Mouse (Mus musculus) gastrocnemius, postnatal 36 days (tissue): ENCODE measurements around the gene Xrcc5. TPM values are rescaled to one million over a fixed set of nuclear protein-coding genes. Genes with fewer than 3 reads are reported as not detected.

Experiments
- DNase-seq, 2 experiments: peaks; one replicate each; pipeline ENCODE4 v3.0.0; 2022
- intact Hi-C: fragments of 180-260 bp; cut with DNase I; formaldehyde crosslinking; loops from one replicate; pipeline ENCODE4 v1.15.1; 2025
- total RNA-seq, 2 experiments: library from RNA; stranded (reverse); gene quantifications; 2 replicates each; pipeline ENCODE4 v1.2.3; 2021

Xrcc5 gene
- total RNA-seq, 2 experiments from 2014 or later = 15.4 to 19.8 TPM

DNA sequence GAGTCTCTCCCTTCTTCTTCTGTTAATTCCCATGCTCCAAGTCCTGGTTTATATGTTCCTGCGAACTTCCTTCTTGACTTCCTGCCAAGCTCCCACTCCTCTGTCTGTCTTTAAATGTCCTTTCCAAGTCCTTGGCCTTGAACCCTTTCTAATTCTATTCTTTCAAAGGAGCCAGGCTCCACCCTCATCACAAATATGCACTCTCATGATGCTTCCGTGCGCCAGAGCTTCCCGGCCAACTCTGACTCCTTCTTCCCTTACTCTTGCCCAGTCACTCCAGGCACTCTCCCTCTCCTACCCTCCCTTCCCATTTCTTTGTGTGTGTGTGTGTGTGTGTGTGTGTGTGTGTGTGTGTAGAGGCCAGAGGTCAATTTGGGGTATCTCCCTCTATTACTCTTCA, 70.9 kb downstream of the Xrcc5 start:
- intact Hi-C loops = no loop called here
- DNase-seq = no peak

DNA sequence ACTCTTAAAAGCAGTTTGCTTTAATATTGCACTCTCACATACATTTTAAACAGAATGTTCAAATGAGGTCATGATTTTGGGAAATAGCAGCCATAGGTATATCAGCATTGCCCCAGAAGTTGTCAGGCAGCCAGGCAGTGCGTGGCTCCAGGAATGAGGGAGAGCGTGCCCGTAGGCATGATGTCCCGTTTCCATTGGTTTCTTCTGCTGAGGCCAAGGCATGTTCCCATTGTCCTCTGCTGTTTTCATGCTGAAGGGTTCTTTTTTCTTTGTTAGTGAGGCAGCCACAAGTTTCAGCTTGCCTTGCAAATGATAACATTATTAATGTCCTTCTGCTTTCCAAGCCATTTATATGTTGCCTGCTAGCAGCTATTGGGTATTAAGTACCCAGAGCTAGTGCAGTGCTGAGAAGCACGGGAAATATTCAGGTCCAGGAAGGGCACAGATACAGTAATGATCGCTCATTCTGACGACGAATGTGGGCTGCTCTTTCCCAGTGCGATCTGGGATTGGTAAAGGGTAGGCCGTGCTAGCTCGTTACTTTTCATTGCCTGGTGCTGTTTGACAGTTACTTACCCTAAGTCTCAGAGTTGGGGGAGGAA, 72.6 kb downstream of the Xrcc5 start:
- intact Hi-C loops = no loop called here

DNA sequence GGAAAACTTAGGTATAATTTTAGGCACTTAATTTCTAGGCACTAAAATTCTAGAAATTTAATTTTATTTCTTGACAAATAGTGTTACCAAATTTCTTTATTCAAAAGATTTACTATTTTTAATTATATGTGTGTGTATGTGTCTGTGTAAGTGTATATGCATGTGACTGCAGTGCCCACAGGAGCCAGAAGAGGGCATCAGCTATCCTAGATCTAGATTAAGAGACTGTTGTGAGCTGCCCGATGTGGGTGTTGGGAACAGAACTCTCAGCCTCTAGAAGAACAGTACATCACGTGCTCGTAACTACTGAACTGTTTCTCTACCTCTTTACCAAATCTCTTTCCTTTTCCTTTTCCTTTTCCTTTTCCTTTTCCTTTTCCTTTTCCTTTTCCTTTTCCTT, 73.3 kb downstream of the Xrcc5 start:
- DNase-seq = no peak
- intact Hi-C loops = no loop called here

More for the DNA sequence above, 72.6 kb downstream of the Xrcc5 start:
- DNase-seq = no peak

DNA sequence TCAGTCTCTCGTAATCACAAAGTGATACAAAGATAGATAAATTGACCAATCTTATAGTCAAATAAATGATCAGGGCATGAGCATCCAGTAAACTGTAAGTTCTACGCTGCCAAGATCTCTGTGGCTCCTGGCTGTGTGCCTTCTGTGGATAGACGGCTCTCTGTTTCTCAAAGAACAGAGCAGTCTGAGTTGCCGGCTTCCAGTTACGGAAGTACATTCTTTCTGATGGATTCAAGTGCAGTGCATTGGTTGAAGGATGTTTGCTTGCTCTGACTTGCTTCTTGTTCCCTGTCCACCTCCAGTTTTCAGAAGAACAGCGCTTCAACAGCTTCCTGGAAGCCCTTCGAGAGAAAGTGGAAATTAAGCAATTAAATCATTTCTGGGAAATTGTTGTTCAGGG, 75.8 kb downstream of the Xrcc5 start:
- no peak for DNase-seq
- intact Hi-C loops = no loop called here

DNA sequence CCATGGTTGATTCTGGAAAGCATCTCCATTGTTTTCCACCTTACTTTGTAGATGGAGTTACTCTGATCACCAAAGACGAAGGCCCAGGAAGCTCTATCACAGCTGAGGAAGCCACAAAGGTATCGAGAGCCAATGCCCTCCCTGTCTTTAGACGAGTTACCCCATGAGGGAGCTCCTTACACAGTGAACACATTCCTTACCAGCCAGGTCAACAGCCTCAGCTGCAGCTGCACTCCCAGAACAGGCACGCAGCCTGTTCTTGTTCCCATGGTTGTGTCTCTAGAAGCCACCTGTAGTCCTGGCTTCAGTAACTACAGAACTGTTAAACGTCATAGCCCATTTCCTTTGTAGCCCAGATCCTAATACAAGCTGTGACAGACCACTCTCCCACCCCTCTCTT, 76.4 kb downstream of the Xrcc5 start:
- intact Hi-C loops = no loop called here
- DNase-seq = no peak

DNA sequence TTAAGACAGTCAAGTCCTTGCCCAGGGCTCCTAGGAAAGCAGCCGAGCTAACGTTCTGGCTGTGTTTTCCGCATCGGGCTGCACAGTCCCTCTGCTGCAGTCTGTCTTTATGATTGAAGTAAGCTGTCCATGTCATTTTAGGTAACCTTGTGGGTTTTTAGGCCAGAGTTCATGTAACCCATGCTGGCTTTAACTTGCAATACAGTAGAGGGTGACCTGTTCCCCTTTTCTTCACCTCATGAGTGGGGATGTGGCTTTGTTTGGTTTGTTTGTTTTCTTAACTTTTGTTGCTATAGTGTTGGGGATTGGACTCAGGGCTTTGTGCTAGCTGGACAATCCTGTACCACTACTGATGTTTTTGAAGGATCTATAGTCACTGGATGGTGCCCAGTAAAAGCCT, 83.2 kb downstream of the Xrcc5 start:
- intact Hi-C loops = no loop called here
- DNase-seq = no peak

DNA sequence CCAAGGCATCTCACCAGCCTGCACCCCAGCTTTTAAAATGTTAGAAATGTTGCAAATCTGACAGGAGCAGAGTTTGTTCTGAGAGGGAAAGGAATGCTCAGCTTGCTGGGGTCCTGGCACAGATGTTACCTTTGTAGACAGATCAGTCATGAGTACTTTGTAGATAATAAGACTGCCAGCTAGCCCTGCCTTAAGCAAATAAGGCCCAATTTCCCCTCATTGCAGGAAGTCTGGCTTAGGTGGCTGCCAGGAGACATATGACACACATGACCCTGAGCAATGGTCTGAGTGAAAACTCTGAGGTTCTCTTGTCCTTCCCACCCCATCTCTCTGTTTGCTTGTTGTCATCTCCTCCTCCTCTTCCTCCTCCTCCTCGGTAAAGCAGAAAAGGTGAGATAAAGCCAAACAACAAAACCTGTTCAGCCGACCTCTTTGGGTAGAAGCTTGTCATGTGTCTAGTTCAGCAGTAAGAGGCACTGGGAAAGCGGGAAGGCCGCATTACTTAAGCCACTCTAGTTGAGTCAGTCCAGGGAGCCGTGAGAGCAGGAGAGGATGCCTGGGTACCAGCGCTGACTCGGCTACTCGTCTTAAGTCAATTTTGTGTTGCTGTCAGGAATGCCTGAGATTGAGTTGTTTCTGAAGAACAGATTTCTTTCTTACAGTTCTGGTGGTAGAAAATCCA, 92.6 kb downstream of the Xrcc5 start:
- intact Hi-C loops = no loop called here
- DNase-seq = no peak

DNA sequence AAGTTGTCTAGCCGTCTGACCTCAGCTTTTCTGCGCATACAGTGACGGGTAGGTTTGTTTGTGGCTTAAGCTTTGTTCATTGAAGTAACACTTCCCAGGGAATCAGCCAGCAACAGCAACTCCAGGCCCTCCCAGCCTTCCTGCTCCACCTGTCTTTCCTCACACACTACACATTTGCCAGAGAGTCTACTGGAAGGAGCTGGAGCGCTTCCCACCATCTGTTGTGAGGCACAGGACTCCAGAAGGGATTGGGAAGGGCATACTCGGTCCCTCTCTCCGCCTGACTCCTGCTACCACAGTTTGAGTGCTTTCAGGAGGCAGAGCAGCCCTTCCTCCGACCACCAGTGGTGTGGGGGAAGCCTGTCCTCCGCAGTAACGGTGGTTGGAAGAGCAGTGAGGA, 93.4 kb downstream of the Xrcc5 start:
- no peak for DNase-seq
- intact Hi-C loops = no loop called here

DNA sequence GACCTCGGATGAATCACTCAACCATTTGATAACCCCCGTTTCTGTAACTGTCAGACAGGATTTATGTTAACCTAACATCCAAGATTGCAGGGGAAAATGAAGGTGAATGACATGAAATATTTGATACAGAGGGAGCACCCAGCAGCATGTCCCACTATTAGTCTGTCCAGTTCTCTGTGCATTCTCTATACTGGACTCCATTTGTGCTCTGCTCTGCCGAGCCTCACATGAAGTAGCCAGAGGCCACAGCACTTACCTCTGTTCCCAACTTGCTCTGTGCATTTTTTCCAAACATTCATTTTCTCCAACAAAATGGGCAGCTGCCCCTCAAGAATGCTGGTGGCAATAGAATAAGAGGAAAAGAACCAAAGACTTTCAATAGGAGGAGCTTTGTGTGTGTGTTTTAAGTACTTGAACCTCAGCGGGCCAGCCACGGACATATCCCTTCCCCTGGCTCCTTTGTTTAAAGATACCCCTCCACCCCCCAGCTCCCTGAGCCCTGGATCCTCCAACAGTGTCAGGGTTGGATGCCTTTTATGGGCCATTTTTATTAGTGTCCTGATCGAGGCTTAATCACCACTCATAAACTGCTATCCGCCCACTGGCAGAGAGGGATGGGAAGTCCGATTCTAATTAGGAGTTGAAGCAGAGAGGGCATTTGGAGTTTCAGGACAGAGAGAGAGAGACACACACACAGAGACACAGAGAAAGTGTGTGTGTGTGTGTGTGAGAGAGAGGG, 94.3 kb downstream of the Xrcc5 start:
- no peak for DNase-seq
- intact Hi-C loops = no loop called here

DNA sequence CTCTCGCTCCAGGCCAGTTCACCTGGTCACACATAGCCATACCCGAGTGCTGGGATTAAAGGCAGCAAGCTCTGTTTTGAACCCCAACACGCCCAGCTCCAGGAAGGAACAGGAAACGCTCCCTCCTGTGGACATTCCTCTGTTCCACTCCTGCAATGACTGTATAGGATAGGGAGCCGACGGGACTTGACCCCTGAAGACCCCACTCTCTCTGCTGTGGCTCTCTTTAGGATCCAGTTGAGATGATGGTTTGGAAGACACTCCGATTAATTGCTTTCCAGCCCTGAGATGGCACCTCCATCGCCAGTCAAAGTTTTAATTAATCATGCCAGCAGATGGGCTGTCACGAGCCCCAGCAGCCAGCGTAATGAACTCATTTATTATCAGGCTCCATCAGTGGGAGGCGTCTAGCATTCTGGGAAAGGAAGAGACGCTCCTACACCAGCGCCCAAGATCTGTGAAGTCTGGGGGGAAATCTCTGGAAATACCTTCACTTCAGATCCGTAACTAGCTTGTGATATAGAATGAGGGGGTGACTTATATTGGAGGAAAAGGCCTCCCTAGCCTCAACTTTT, 99.4 kb downstream of the Xrcc5 start:
- no peak for DNase-seq
- intact Hi-C loops = no loop called here

DNA sequence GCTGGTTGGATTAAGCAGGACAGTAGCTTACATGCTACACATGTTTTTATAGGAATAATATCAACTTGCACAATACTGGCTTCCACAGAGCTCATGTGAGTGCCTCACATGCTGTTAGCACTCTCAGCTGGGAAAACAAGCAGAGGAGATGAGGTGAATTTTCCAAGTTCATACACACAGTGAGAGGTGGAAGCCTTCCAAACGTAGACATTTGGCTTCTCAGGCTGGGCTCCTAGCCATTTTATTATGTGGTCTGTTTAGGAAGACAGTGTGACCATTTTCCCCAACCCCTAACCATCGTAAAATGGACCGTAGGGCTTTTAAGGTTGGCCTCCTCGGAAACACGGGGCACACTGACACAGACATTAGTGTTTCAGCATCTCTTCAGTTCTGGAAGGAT, 102.7 kb downstream of the Xrcc5 start:
- no peak for DNase-seq
- intact Hi-C loops = no loop called here

DNA sequence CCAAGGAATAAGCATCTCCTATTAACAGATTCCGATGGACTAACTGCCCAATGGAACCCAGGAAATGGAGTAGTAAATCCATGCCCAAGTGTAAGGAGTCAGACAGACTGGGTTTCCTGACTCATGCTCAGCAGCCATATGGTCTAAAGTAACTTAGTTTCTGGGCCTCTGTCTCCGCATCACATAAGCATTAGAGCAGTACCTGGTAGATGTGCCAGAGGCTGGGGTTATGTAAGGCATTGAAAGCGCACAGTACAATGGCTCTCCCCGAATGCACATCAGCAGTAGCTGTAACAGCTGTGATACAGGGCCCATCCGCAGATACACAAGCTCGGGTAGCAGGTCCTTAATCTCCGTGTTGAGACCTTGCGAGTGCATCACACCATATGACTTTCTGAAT, 103.9 kb downstream of the Xrcc5 start:
- DNase-seq = no peak
- intact Hi-C loops = no loop called here

DNA sequence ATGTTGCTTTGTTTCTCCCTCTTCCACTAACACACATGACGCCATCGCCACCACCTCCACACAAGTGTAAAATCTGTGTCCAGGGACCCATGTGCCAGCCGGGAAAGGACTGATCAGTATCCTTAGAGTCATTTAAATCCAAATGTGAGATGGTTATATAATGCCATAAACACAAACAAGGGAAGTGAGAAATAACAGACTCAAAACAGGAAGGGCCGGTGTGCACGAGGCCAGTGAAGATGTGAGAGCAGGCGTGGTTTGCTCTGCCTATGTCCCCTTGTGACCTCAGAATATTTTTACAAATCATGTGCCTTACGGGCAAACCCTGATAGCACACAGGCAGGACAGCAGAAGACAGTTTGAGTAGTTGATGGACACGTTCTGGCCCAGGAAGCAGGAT, 106.0 kb downstream of the Xrcc5 start:
- no peak for DNase-seq
- intact Hi-C loops = no loop called here

DNA sequence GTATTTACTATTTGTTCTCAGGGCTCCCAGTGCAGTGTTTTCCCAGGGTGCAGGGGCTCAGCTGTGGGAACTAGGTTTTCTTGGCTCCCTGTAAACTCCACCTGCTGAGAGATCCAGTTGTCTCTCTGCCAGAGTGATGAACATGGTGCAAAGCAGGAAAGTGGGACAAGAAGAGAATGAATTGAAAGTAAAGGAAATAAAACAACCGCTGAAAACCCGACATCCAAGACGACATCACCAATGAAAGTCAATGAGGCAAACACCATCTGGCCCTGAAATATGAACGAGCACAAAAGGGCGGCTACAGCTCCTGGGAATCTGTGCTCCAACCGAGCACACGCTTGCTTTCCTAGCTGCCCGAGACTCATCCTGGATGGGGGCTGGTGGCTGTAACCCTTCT, 106.9 kb downstream of the Xrcc5 start:
- intact Hi-C loops = no loop called here
- no peak for DNase-seq

DNA sequence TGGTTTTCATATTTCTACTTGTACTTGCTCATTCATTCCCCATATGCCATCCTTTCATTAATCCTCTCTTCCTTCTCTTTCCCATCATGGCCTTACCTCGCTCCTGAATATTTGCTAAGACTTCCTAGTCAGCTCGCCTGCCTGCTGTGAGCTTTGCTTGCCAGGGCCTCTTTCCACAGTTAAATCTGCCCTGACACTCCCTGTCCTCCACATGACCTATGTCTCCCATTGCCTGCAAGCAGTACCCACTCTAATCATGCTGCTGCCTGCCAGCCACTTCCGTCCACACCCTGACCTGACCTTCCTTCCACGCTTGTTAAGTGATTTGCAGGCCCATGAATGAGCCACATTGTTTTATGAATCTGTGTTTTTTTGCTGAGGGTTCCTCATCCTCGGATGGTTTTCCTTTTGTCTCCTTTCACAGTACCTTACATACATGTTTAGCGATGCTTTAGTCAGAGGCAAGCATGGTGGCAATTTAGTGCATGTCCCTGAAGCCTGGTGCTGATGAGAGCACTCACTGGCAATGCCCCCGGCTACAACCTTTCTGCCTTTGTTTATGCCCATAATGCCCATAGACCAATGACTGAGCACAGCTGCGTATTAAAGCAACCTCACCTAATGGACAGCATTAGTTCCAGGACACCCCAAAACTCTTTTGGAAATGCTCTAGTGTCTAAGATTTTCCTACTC, 107.5 kb downstream of the Xrcc5 start:
- intact Hi-C loops = no loop called here
- DNase-seq = no peak

DNA sequence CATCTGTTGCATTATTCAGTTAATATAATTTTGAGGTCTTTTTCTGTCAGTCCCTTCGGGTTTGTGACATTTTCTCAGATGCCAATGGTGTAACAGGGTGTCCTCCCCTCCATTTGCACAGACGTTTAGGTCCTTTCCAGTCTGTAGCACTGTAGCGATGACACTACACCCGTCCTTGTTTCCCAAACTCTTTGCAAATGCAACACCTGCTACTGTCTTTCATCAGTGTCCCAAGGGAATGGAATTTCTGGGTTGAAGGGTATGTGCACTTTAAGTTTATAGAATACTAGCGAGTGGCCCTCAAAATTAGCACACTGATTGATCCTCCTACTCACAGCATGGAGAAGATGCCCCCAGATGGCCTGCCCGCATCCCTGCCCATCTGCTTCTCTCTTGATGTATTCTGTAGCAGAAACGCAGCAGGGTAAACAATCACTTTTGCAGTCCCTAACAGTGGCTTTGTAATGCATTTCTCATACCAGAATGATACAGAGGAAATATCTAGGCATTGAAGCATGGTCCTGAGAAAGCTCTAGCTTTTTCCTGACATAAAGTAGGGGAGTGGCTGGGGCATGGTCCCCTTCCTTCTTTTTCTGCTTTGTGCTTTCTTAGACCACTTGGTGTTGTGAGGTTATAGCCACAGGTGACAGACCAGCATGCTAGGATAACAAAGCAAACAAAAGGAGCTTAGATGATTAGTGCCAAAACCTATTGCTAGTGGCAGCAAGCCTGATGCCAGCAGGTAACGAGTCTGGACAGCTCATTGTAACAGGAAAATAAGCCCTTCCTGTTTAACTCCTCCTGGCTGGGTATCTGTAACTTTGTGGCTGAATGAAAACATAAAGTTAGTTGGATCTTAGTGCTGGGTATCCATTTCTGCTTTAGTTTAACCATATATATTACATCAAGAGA, 111.8 kb downstream of the Xrcc5 start:
- intact Hi-C loops = no loop called here

DNA sequence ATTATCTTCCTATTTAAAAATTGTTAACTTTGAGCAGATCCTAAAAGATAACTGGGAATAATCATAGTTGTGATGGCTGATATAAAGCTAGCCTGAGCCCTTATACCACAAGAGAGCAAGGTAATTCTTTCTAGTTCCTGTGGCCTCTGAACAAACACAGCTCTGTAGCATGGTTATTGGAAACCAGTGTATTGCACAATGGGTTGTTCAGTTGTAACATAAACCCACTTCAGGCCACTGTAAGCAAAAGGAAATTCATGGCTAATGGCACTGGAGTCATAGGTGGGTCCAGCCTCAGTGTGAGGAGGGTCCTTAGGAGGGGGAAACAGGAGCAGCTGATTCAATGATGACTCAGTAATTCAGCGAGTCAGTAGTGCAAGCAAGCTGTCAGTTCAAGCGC, 113.0 kb downstream of the Xrcc5 start:
- no peak for DNase-seq
- intact Hi-C loops = no loop called here

More for the DNA sequence above, 111.8 kb downstream of the Xrcc5 start:
- no peak for DNase-seq

DNA sequence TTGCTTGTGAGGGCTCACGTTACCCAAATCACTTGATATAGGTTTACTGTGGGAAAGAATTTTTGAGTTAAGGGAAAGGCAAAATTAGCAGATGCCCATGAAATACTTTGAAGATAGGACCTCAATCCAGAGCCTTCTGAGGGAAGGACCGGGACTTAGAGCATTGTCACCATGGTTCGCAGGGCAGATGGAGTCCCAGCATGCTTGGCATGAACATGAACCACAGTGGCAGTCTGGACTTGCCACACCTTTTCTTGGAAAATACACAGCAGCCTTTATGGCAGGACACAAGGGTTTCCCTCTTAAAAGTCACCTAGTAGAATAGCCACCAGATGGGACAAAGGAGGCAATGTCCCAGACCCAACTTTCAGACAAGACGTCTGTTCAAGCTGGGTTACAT, 114.9 kb downstream of the Xrcc5 start:
- intact Hi-C loops = no loop called here
- DNase-seq = no peak

DNA sequence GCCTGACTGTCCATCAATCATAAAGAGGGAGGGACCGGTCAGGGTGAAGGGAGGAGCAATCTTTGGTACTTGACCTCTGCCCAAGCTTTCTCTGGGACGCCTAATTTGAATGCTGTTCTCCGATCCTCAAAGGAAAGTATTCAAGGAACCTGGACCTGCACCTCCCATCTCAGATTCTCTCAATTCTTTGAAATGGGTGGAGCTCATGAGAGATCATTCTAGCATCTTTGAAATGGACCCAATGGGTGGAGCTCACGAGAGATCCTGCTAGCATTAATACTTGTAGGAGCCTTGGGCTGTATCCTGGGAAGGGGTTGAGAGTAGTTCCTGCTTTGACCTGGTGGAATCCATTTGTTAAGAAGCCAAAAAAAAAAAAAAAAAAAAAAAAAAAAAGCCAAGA, 119.2 kb downstream of the Xrcc5 start:
- no peak for DNase-seq
- intact Hi-C loops = no loop called here

DNA sequence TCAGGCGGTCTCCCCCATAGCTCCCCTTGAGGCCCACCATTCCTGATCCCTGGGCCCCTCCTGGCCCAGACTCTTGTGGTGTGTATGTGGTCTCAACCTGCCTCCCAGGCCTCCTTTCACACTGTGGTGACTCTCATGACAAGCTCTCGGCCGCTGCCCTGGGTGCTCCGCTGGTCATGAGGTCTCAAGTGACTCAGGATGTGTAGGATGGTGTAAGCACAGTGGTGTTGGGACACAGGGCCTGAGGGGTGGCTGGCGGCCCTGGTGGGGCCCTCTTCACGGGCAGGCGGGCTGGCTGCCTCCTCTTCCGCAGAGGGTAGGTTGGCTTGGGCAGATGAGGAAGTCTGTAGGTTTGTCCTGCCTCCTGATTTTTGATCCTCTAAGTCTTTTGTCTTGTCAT, 121.3 kb downstream of the Xrcc5 start:
- no peak for DNase-seq
- intact Hi-C loops = no loop called here
